In the genomic region with DNA sequence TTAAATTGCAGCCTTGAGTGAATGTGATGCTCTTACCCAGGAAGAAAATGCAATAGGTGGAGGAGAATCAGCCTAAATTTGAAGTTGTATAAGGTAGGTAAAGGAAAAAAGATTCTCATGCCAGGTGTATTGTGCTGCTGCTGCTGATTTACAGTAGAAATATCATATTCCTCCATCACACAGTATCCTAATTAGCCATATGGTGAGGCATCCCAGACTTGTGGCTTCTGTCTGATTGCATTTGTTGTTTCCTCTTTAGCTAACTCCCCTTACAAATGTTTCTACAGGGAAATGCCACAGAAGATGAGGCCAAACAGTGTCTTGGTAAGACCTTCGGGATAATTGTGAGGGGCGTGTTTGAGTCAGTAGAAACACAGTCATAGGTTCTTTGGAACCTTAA, we compare ENCODE assay signal across 15 mouse cellular contexts.
DNase-seq lines count a peak whose midpoint lies in the region; ATAC-seq lines count a peak whose summit lies in the region.
"Had no signal": no experiment of that assay in that cellular context is flagged by ENCODE, and none has a peak within 500 bp of the region (broad histone marks: within the 10 kb centered on the region; RNA-seq: fewer than 3 reads in every experiment).

No protein-coding gene starts in this region.

- peak; percentile 91 for ATAC-seq in cerebellum, adult (ENCODE audit: insufficient number of reproducible peaks, low FRiP score, low TSS enrichment)
- ATAC-seq: activated CD4-positive, CD25-positive, alpha-beta regulatory T cell, adult 4 months; CD4-positive, CD25-positive, alpha-beta regulatory T cell, adult 4 months; forebrain, embryonic 14.5 days; forebrain, embryonic 16.5 days; Patski had no signal

- DNase-seq in cerebellum, postnatal 4 days (ENCODE audit: low spot score in 2 of 2), result no peak
- peak; percentile 65 for DNase-seq in cerebellum, adult 9-10 months
- no peak for DNase-seq in cerebellum, adult 11 months
- DNase-seq in brain, adult 2 months (ENCODE audit: low read depth, low spot score), result peak; percentile 73
- DNase-seq: adrenal gland, adult 8-10 months; adrenal gland, postnatal 14 days; adrenal gland, postnatal 36 days; B cell, adult 2 months; embryo, embryonic 11 days had no signal

Comparison
In these comparisons a context has a peak if more than half of its experiments do, and no peak if none do; other contexts are left out.
1. DNase-seq: peak in cerebellum, adult 9-10 months (single experiment) and brain, adult 2 months (single experiment); none in cerebellum, postnatal 4 days (0 of 2) and cerebellum, adult 11 months (single experiment).